Mouse (Mus musculus) cortical plate, adult 2 months (tissue): ENCODE results near the gene Eps15l1.

Experiments used
- CTCF ChIP-seq: fragments of 200-500 bp; IDR thresholded peaks from 2 replicates; pipeline ENCODE4 v1.5.1; 2011; ENCODE audit warnings: mild to moderate bottlenecking, control low read depth, low read length; ENCODE audit not compliant: insufficient read depth; ENCODE audit errors: extremely low read depth
- POLR2A ChIP-seq: fragments of 200-500 bp; IDR thresholded peaks from 2 replicates; pipeline ENCODE4 v1.6.1; 2011; ENCODE audit warnings: mild to moderate bottlenecking, low read length, control low read depth; ENCODE audit not compliant: insufficient read depth; ENCODE audit errors: extremely low read depth

DNA sequence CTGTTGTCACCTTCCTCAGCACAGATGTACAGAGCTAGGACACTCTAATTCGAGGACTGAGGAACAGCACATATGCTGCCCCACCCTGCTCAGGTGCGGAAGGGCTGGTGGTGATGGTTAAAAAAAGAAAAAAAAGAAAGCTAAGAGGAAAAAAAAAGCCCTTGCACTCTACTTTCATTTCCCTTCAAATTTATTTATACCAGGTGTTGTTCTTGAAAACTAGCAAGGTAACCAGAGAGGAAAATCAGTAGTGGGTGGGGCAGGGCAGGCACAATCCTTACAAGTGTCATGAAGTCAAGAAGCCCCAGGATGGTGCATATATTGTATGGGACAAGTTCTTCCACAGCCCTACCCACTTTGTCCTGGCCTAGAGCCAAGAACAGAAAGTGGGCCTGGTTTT lies 56.2 kb downstream of the Eps15l1 start:
- TF ChIP-seq CTCF: no peak
- no peak for TF ChIP-seq POLR2A
